Comparison of ENCODE assay signal across 14 mouse cellular contexts in the genomic region with DNA sequence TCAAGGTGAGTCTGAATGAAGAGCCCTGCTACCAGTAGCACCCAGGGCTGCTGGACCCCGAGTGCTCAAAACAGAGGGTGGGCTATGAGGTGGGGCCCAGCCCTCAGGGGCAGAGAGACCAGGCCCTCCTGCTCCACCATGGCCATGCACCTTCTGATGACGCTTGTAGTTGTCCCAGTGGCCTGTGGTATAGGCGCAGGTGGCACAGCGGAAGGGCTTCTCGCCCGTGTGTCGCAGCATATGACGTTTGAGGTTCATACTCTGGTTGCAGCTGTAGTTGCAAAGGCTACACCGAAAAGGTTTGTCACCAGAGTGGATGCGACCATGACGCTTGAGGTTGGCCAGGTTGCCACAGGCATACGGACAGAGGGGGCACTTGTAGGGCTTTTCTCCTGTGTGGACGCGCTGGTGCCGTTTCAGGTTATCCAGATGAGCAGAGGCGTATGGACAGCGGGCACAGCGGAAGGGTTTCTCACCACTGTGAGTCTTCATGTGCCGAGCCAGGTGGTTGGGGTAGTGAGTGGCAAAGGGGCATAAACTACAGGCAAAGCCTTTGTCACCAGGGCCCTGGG. TPM values are rescaled to one million over a fixed set of nuclear protein-coding genes. Genes with fewer than 3 reads are reported as not detected.
DNase-seq lines count a peak whose midpoint lies in the region; TF ChIP-seq lines count a peak whose summit lies in the region.
"Had no signal": no experiment of that assay in that cellular context is flagged by ENCODE, and none has a peak within 500 bp of the region (broad histone marks: within the 10 kb centered on the region; RNA-seq: fewer than 3 reads in every experiment).

No protein-coding gene starts in this region.

- H3K4me2 ChIP-seq in CH12.LX (ENCODE audit: insufficient read depth, low read depth, poor library complexity, severe bottlenecking): no peak overlapping the region
- H3K4me2 ChIP-seq: heart, embryonic 15.5 days had no signal

- H3K4me3 ChIP-seq in CH12.LX (replicated peaks in 1 of 3; ENCODE audit: low read depth in 2 of 3, low read length in 2 of 3, poor library complexity in 1 of 3) (no peak overlapping the region), E14TG2a.4 (replicated peaks; ENCODE audit: low read length) (peak overlapping the region; percentile 90)

- TF ChIP-seq RAD21 in CH12.LX (IDR thresholded peaks at IDR 0.05; ENCODE audit: low read depth, low read length): no peak

- no peak; the same call in 1 of the 2 replicates for TF ChIP-seq POLR2A in CH12.LX (IDR thresholded peaks at IDR 0.05; ENCODE audit: low read depth, low read length)

- in situ Hi-C loops in CH12.LX (cut with MboI; ENCODE audit: low pct_ligation_motif_present, low pct_unique_long_range_greater_than_20kb, low sequenced_read_pairs): no loop called here

- dilution Hi-C loops in CH12.LX (cut with MboI; ENCODE audit: extremely low pct_ligation_motif_present, extremely low pct_unique_long_range_greater_than_20kb, low sequenced_read_pairs): no loop called here

- TF ChIP-seq CTCF in CH12.LX (conservative IDR thresholded peaks at IDR 0.05 in 1 of 2, IDR thresholded peaks at IDR 0.05 in 1 of 2; ENCODE audit: low read depth in 2 of 2, low read length in 2 of 2) (no peak), E14TG2a.4 (conservative IDR thresholded peaks at IDR 0.05; ENCODE audit: low read length) (no peak)

- H3K27ac ChIP-seq in CH12.LX (ENCODE audit: insufficient read depth, low read depth): no peak overlapping the region
- H3K27ac ChIP-seq: heart, embryonic 15.5 days; midbrain, embryonic 12.5 days had no signal

- H3K79me2 ChIP-seq in CH12.LX (replicated peaks; ENCODE audit: control insufficient read depth, extremely low read depth, insufficient read depth, poor library complexity, severe bottlenecking): peaks cover 11% of the 10 kb centered on the region

- H3K27me3 ChIP-seq in CH12.LX (replicated peaks) (no peaks in the 10 kb centered on the region), E14TG2a.4 (ENCODE audit: insufficient read depth, low read length) (no peaks in the 10 kb centered on the region)
- H3K27me3 ChIP-seq: heart, embryonic 15.5 days; midbrain, embryonic 12.5 days had no signal

- no peaks in the 10 kb centered on the region for H3K9me3 ChIP-seq in CH12.LX (replicated peaks; ENCODE audit: low read length)
- no peaks in the 10 kb centered on the region for H3K9me3 ChIP-seq in E14TG2a.4 (ENCODE audit: low read length)
- H3K9me3 ChIP-seq: heart, embryonic 15.5 days had no signal

- DNase-seq in heart, adult 11 months: peak; percentile 91
- DNase-seq in heart, adult 8-10 months (ENCODE audit: low spot score): no peak
- peak; percentile 21 for DNase-seq in kidney, postnatal 10 days
- DNase-seq in kidney, adult 18-20 months: no peak
- no peak for DNase-seq in CH12.LX (ENCODE audit: extremely low read depth)
- DNase-seq in left cerebral cortex, postnatal 25 days (ENCODE audit: low spot score in 2 of 2): no peak
- no peak for DNase-seq in retina, postnatal 1 day
- DNase-seq: heart, adult 18-20 months; lung, postnatal 14 days; right cerebral cortex, adult 18-20 months had no signal

- H3K4me1 ChIP-seq in CH12.LX (ENCODE audit: control insufficient read depth in 1 of 2, insufficient read depth in 2 of 2) (peaks cover 8 to 35% of the 10 kb centered on the region in 2 experiments), E14TG2a.4 (replicated peaks; ENCODE audit: low read depth, low read length) (peaks cover 85% of the 10 kb centered on the region)

- intact Hi-C loops in left cerebral cortex, postnatal 25 days (cut with DNase I): loop anchor here (10.0 kb wide), 1 partner anchor 245 kb away; no protein-coding TSS in a partner anchor

- H3K9ac ChIP-seq in CH12.LX (ENCODE audit: insufficient read depth, low read depth): no peak overlapping the region
- H3K9ac ChIP-seq: heart, embryonic 15.5 days; liver, postnatal 0 days; midbrain, embryonic 12.5 days had no signal

- H3K36me3 ChIP-seq in CH12.LX (replicated peaks in 1 of 2; ENCODE audit: control insufficient read depth in 1 of 2, insufficient read depth in 1 of 2, low read length in 1 of 2) (peaks cover 70 to 85% of the 10 kb centered on the region in 2 experiments), E14TG2a.4 (ENCODE audit: insufficient read depth, low read length) (peaks cover 87% of the 10 kb centered on the region)

- TF ChIP-seq EP300 in CH12.LX (IDR thresholded peaks at IDR 0.05; ENCODE audit: low read length): no peak

TF ChIP-seq in CH12.LX, 34 proteins besides CTCF, POLR2A, EP300 and RAD21:
- TF ChIP-seq MAFK (IDR thresholded peaks at IDR 0.05; ENCODE audit: insufficient replicate concordance, low read length): no peak
- peak; percentile 23; the same call in 1 of the 2 replicates for TF ChIP-seq POLR2AphosphoS2 (IDR thresholded peaks at IDR 0.05; ENCODE audit: low read depth, low read length)

RNA-seq across cellular contexts. Expression of gene Zfp513, which starts 2.7 kb away (rescaled TPM):
- total RNA-seq in heart, adult 8-10 months (2022): 10 to 100 TPM in 1 of 4 experiments, 1 to 10 TPM in 3; 7.1 to 11.2 (median 8.1) TPM
- total RNA-seq in CH12.LX (2012; rRNA removed) (6.9 and 7.4 TPM in 2 replicates), CH12.LX (2014; rRNA removed) (2.4 and 3.6 TPM in 2 replicates)
- 10.2 and 12.8 TPM in 2 replicates for polyA plus RNA-seq in CH12.LX (2012; ENCODE audit: insufficient read length, low read depth)
- total RNA-seq in left cerebral cortex, postnatal 25 days (2021): 10 to 100 TPM; 27.1 to 27.3 TPM

RNA-seq across cellular contexts. Expression of gene Eif2b4, which starts 6.2 kb away (rescaled TPM):
- 10 to 100 TPM; 40.2 to 53.8 (median 44.7) TPM for total RNA-seq in heart, adult 8-10 months (2022)
- total RNA-seq in CH12.LX (2012; rRNA removed) (56.8 and 75.0 TPM in 2 replicates), CH12.LX (2014; rRNA removed) (26.8 and 29.0 TPM in 2 replicates)
- polyA plus RNA-seq in CH12.LX (2012; ENCODE audit: insufficient read length, low read depth): 99.5 and 106 TPM in 2 replicates
- total RNA-seq in left cerebral cortex, postnatal 25 days (2021): 10 to 100 TPM; 39.0 to 44.2 TPM

RNA-seq across cellular contexts. Expression of gene Snx17, which starts 6.4 kb away (rescaled TPM):
- total RNA-seq in heart, adult 8-10 months (2022): 10 to 100 TPM; 62.1 to 65.5 (median 62.7) TPM
- 61.5 and 73.9 TPM in 2 replicates for total RNA-seq in CH12.LX (2012; rRNA removed)
- total RNA-seq in CH12.LX (2014; rRNA removed): 52.6 and 56.7 TPM in 2 replicates
- 59.2 and 63.9 TPM in 2 replicates for polyA plus RNA-seq in CH12.LX (2012; ENCODE audit: insufficient read length, low read depth)
- 10 to 100 TPM; 72.2 to 75.5 TPM for total RNA-seq in left cerebral cortex, postnatal 25 days (2021)

RNA-seq across cellular contexts. Expression of gene Gtf3c2, which starts 19.5 kb away (rescaled TPM):
- 10 to 100 TPM; 23.6 to 33.3 (median 26.4) TPM for total RNA-seq in heart, adult 8-10 months (2022)
- total RNA-seq in CH12.LX (2012; rRNA removed): 49.4 and 51.2 TPM in 2 replicates
- 19.4 and 22.8 TPM in 2 replicates for total RNA-seq in CH12.LX (2014; rRNA removed)
- polyA plus RNA-seq in CH12.LX (2012; ENCODE audit: insufficient read length, low read depth): 96.9 and 99.5 TPM in 2 replicates
- total RNA-seq in left cerebral cortex, postnatal 25 days (2021): 10 to 100 TPM; 53.3 to 57.8 TPM

RNA-seq across cellular contexts. Expression of gene Gm29609, which starts 19.7 kb away (rescaled TPM):
- 1 to 10 TPM in 1 of 4 experiments, under 1 TPM in 3; 0.29 to 3.4 (median 0.55) TPM for total RNA-seq in heart, adult 8-10 months (2022)
- total RNA-seq in CH12.LX (2012; rRNA removed) (1.4 and 2.7 TPM in 2 replicates), CH12.LX (2014; rRNA removed) (1.2 and 2.1 TPM in 2 replicates)
- polyA plus RNA-seq in CH12.LX (2012; ENCODE audit: insufficient read length, low read depth): 0.57 and 3.0 TPM in 2 replicates
- 1 to 10 TPM; 3.5 to 3.8 TPM for total RNA-seq in left cerebral cortex, postnatal 25 days (2021)

Comparison
In these comparisons a context has a peak if more than half of its experiments do, and no peak if none do; other contexts are left out.
1. DNase-seq: peak in heart, adult 11 months (single experiment) and kidney, postnatal 10 days (single experiment); none in heart, adult 8-10 months (single experiment), kidney, adult 18-20 months (single experiment), CH12.LX (single experiment), left cerebral cortex, postnatal 25 days (0 of 2) and retina, postnatal 1 day (single experiment).